Mouse (Mus musculus): ENCODE data around the gene Aff1. TPM values are rescaled to one million over a fixed set of nuclear protein-coding genes. Genes with fewer than 3 reads are reported as not detected.
A peak's percentile ranks its signal among the peaks of the same experiment; 100 is the strongest.

Aff1 gene
- polyA plus RNA-seq, 1 experiment from 2014 or later = 1.9 TPM

DNA sequence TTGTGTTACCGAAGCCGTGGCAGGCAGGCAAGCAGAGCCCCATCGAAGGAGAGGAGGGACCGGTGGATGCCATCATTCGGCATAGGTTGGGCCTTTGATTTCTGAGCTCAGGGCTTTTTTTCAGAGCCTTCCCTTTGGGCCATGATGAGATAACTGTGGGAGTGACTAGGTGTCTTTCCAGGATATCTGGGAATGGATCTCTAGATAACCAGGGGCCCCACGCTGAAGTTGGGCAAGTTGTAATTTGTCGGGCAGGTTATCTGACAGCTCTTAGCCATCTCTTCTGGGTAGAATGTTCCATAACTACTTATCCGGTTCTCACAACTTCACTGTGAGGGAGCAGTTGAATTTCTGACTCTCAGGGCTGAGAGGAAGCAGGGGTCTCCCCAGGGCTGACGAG lies 77.5 kb downstream of the Aff1 start:
- Histone ChIP-seq H3K9ac (ENCODE audit: low read depth, low read length) (no peak overlapping the region), H3K27ac (ENCODE audit: low read depth, low read length) (no peak overlapping the region), H3K27me3 (replicated peaks; ENCODE audit: control insufficient read depth, insufficient read depth, low read length) (no peaks in the 10 kb centered on the region), H3K36me3 (ENCODE audit: control insufficient read depth, insufficient read depth, low read length) (0 out of 2 replicates have a peak, but pooled peaks cover 3% of the 10 kb centered on the region), H3K4me3 (ENCODE audit: low read length) (no peak overlapping the region), H3K9me3 (ENCODE audit: control insufficient read depth, low read length) (peaks cover 4% of the 10 kb centered on the region), H3K4me1 (ENCODE audit: control insufficient read depth, insufficient read depth, low read depth, low read length) (peaks cover 17% of the 10 kb centered on the region), H3K4me2 (ENCODE audit: low read length) (no peak overlapping the region)
- no peak for ATAC-seq
- WGBS = 94% methylated on average over 9 of the region's 9 CpGs

DNA sequence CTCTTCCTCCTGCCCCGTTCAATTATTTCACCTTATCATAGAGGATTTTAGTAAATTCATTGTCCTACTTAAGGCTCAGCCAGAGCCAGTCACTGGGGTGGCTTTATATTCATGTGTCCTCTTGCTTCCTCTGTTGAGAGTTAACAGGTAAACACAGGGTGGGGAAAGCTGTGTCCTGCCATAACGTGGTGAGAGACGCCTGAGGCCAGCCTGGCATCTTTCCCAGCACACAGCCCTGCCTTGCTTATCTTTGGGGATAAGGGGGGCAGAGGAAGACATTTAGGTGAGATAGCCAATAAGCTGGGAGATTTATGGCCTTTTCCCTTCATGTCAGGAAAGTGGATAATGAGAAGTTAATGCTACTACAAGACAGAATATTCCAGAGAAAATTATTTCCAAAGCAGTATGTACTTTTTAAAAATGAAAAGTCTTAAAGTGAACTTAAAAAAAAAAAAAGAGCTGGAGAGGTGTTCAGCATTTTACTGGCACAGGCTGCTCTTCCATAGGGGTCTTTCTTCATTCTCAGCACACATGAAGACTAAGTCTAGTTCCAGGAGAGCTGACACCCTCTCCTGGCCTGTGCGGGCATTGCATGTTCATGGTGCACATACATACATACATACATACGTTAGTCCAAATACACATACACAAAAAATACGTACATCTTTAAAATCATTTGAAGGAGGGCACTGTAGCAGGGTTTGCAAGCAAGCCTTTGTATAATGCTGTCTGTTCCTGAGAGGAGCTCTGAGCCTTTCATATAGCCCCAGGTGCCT lies 78.5 kb downstream of the Aff1 start:
- no peak overlapping the region for H3K27ac ChIP-seq (ENCODE audit: low read depth, low read length)
- no peak overlapping the region for H3K4me3 ChIP-seq (ENCODE audit: low read length)
- 0 out of 2 replicates have a peak, but pooled peaks cover 3% of the 10 kb centered on the region for H3K36me3 ChIP-seq (ENCODE audit: control insufficient read depth, insufficient read depth, low read length)
- no peak for ATAC-seq
- peaks cover 4% of the 10 kb centered on the region for H3K9me3 ChIP-seq (ENCODE audit: control insufficient read depth, low read length)
- no peak overlapping the region for H3K4me2 ChIP-seq (ENCODE audit: low read length)
- WGBS = 79% methylated on average over 6 of the region's 6 CpGs
- no peak overlapping the region for H3K9ac ChIP-seq (ENCODE audit: low read depth, low read length)
- no peaks in the 10 kb centered on the region for H3K27me3 ChIP-seq (replicated peaks; ENCODE audit: control insufficient read depth, insufficient read depth, low read length)
- peaks cover 17% of the 10 kb centered on the region for H3K4me1 ChIP-seq (ENCODE audit: control insufficient read depth, insufficient read depth, low read depth, low read length)

DNA sequence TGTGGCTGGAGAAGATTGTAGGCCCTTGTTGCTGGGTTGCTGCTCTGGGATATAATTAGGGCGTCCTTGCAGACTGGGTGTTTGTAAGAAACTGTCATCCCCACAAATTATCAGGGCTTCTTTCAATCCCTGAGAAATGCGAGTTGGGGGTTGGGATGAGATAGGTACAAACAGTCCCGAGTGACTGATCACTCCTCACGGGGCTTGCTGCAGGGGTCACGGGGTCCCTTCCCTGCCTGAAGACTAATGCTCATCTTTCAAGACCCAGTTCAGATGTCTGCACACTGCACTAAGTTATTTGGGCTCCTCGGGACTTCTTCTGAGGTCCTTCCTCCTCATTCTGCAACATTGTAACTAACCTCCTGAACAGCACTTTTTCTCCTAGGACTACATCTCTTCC lies 79.2 kb downstream of the Aff1 start:
- Histone ChIP-seq H3K4me1 (ENCODE audit: control insufficient read depth, insufficient read depth, low read depth, low read length) (peaks cover 17% of the 10 kb centered on the region), H3K4me3 (ENCODE audit: low read length) (no peak overlapping the region), H3K9me3 (ENCODE audit: control insufficient read depth, low read length) (no peaks in the 10 kb centered on the region), H3K27me3 (replicated peaks; ENCODE audit: control insufficient read depth, insufficient read depth, low read length) (no peaks in the 10 kb centered on the region), H3K9ac (ENCODE audit: low read depth, low read length) (no peak overlapping the region), H3K27ac (ENCODE audit: low read depth, low read length) (no peak overlapping the region), H3K36me3 (ENCODE audit: control insufficient read depth, insufficient read depth, low read length) (no peaks in the 10 kb centered on the region), H3K4me2 (ENCODE audit: low read length) (no peak overlapping the region)
- ATAC-seq = no peak
- 21% methylated on average over 6 of the region's 6 CpGs for WGBS

DNA sequence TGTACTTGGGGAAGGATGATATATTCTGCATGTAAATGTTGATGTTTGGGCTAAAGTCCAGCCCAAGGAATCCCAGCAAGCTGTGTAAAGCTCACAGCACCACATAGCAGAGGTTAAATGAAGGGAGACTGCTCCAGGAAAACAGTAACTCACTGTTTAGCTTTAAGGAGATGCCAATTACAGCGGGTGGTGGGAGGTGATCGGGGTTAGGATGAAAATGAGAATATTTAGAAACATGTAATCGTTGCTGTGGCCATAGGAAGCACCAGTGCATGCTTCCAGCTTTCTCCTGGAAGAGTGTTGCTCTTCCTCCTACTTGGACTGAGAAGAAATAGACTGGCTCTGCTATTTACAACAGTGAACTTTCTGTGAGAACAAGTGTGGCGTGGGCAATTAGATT lies 80.1 kb downstream of the Aff1 start:
- Histone ChIP-seq H3K4me3 (ENCODE audit: low read length) (no peak overlapping the region), H3K4me1 (ENCODE audit: control insufficient read depth, insufficient read depth, low read depth, low read length) (peaks cover 17% of the 10 kb centered on the region), H3K27me3 (replicated peaks; ENCODE audit: control insufficient read depth, insufficient read depth, low read length) (no peaks in the 10 kb centered on the region), H3K9me3 (ENCODE audit: control insufficient read depth, low read length) (no peaks in the 10 kb centered on the region), H3K36me3 (ENCODE audit: control insufficient read depth, insufficient read depth, low read length) (no peaks in the 10 kb centered on the region), H3K9ac (ENCODE audit: low read depth, low read length) (no peak overlapping the region; the same call in 1 of the 2 replicates), H3K27ac (ENCODE audit: low read depth, low read length) (peak overlapping the region; percentile 67), H3K4me2 (ENCODE audit: low read length) (peak overlapping the region; percentile 41)
- ATAC-seq = peak; percentile 37; the same call in 1 of the 2 replicates
- 6% methylated on average over 4 of the region's 4 CpGs for WGBS

DNA sequence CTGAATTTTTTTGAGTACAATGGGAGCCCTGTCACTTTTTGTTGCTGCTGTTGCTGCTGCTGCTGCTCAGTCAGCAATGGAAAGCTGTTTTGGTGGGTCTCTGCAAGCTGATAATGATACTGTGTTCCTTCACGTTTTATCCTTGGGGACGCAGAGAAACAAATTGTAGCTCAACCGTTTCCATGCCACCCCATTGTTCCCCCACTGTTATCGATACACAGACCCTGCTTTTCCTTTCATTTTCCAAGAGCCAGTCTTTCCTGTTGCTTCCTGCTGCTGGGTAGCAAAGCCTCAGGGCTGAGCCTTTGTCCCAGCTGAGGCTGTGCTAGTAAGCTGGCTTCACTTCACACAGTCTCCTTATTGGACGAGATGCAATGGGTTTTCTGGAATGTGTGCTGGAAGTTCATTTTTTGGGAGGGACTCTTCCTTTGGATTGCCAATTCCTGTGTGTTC lies 81.0 kb downstream of the Aff1 start:
- H3K4me1 ChIP-seq (ENCODE audit: control insufficient read depth, insufficient read depth, low read depth, low read length) = peaks cover 18% of the 10 kb centered on the region
- H3K36me3 ChIP-seq (ENCODE audit: control insufficient read depth, insufficient read depth, low read length) = no peaks in the 10 kb centered on the region
- H3K4me3 ChIP-seq (ENCODE audit: low read length) = no peak overlapping the region
- peak; percentile 68 for ATAC-seq
- H3K9me3 ChIP-seq (ENCODE audit: control insufficient read depth, low read length) = no peaks in the 10 kb centered on the region
- peak overlapping the region; percentile 41 for H3K4me2 ChIP-seq (ENCODE audit: low read length)
- H3K27me3 ChIP-seq (replicated peaks; ENCODE audit: control insufficient read depth, insufficient read depth, low read length) = no peaks in the 10 kb centered on the region
- WGBS = 4% methylated on average over 5 of the region's 5 CpGs
- H3K9ac ChIP-seq (ENCODE audit: low read depth, low read length) = peak overlapping the region; percentile 13
- H3K27ac ChIP-seq (ENCODE audit: low read depth, low read length) = peak overlapping the region; percentile 67

GRCm38 (mm10) chr5:103774703-103775333 lies 82.6 kb downstream of the Aff1 start:
- WGBS = 74% methylated on average over 11 of the region's 11 CpGs
- no peak overlapping the region for H3K4me3 ChIP-seq (ENCODE audit: low read length)
- peaks cover 34% of the 10 kb centered on the region for H3K4me1 ChIP-seq (ENCODE audit: control insufficient read depth, insufficient read depth, low read depth, low read length)
- H3K9me3 ChIP-seq (ENCODE audit: control insufficient read depth, low read length) = no peaks in the 10 kb centered on the region
- H3K4me2 ChIP-seq (ENCODE audit: low read length) = no peak overlapping the region
- H3K27me3 ChIP-seq (replicated peaks; ENCODE audit: control insufficient read depth, insufficient read depth, low read length) = no peaks in the 10 kb centered on the region
- no peak for ATAC-seq
- no peak overlapping the region for H3K27ac ChIP-seq (ENCODE audit: low read depth, low read length)
- no peaks in the 10 kb centered on the region for H3K36me3 ChIP-seq (ENCODE audit: control insufficient read depth, insufficient read depth, low read length)
- no peak overlapping the region for H3K9ac ChIP-seq (ENCODE audit: low read depth, low read length)

GRCm38 (mm10) chr5:103775429-103775828 lies 83.3 kb downstream of the Aff1 start:
- Histone ChIP-seq H3K27me3 (replicated peaks; ENCODE audit: control insufficient read depth, insufficient read depth, low read length) (no peaks in the 10 kb centered on the region), H3K9ac (ENCODE audit: low read depth, low read length) (no peak overlapping the region), H3K36me3 (ENCODE audit: control insufficient read depth, insufficient read depth, low read length) (no peaks in the 10 kb centered on the region), H3K4me3 (ENCODE audit: low read length) (no peak overlapping the region), H3K9me3 (ENCODE audit: control insufficient read depth, low read length) (no peaks in the 10 kb centered on the region), H3K27ac (ENCODE audit: low read depth, low read length) (no peak overlapping the region), H3K4me2 (ENCODE audit: low read length) (no peak overlapping the region), H3K4me1 (ENCODE audit: control insufficient read depth, insufficient read depth, low read depth, low read length) (peaks cover 35% of the 10 kb centered on the region)
- ATAC-seq = no peak
- 72% methylated on average over 13 of the region's 13 CpGs for WGBS

DNA sequence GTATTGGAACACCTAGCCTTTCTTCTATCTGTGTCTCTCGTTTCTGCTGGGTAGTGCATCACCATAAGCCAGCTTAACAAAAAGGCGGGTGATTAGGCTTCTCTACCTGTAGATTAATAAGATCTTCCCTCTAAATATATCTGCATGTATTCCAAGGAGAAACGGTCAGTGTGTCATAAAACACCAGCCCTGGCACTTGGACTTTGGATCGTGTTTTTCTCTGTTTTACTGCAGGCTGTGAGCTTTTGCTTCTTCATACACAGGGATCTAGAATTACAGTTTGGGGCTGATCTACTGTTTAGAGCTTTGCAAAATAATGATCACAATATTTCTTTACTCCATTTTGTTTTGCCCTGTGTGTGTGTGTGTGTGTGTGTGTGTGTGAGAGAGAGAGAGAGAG lies 84.7 kb downstream of the Aff1 start:
- no peaks in the 10 kb centered on the region for H3K36me3 ChIP-seq (ENCODE audit: control insufficient read depth, insufficient read depth, low read length)
- no peaks in the 10 kb centered on the region for H3K27me3 ChIP-seq (replicated peaks; ENCODE audit: control insufficient read depth, insufficient read depth, low read length)
- no peak overlapping the region for H3K4me2 ChIP-seq (ENCODE audit: low read length)
- H3K4me3 ChIP-seq (ENCODE audit: low read length) = no peak overlapping the region
- 66% methylated on average over 4 of the region's 4 CpGs for WGBS
- H3K9me3 ChIP-seq (ENCODE audit: control insufficient read depth, low read length) = no peaks in the 10 kb centered on the region
- no peak for ATAC-seq
- no peak overlapping the region for H3K27ac ChIP-seq (ENCODE audit: low read depth, low read length)
- H3K9ac ChIP-seq (ENCODE audit: low read depth, low read length) = no peak overlapping the region
- H3K4me1 ChIP-seq (ENCODE audit: control insufficient read depth, insufficient read depth, low read depth, low read length) = peaks cover 35% of the 10 kb centered on the region

- H3K36me3 ChIP-seq (ENCODE audit: control insufficient read depth, insufficient read depth, low read length) = no peaks in the 10 kb centered on the region
- no peak overlapping the region for H3K9ac ChIP-seq (ENCODE audit: low read depth, low read length)
- no peak overlapping the region for H3K4me2 ChIP-seq (ENCODE audit: low read length)
- H3K4me3 ChIP-seq (ENCODE audit: low read length) = no peak overlapping the region
- H3K27me3 ChIP-seq (replicated peaks; ENCODE audit: control insufficient read depth, insufficient read depth, low read length) = no peaks in the 10 kb centered on the region
- peaks cover 29% of the 10 kb centered on the region for H3K4me1 ChIP-seq (ENCODE audit: control insufficient read depth, insufficient read depth, low read depth, low read length)
- H3K9me3 ChIP-seq (ENCODE audit: control insufficient read depth, low read length) = no peaks in the 10 kb centered on the region
- 44% methylated on average over 4 of the region's 4 CpGs for WGBS
- ATAC-seq = no peak
- no peak overlapping the region for H3K27ac ChIP-seq (ENCODE audit: low read depth, low read length)
These were observed 85.3 kb downstream of the Aff1 start for GRCm38 (mm10) chr5:103777446-103777845.
